Mouse (Mus musculus) kidney, adult 10 weeks (tissue): ENCODE data around the gene Gm21836. TPM values are rescaled to one million over a fixed set of nuclear protein-coding genes. Genes with fewer than 3 reads are reported as not detected.

Source experiments
- polyA plus RNA-seq: library from polyadenylated mRNA; stranded (reverse); fragments of 350-450 nt; fragmentation: Illumina TruSeq; extraction: RNeasy Lipid Tissue Mini Kit (QIAGEN cat#74804); gene quantifications from one replicate; pipeline ENCODE4 v1.2.3, GENCODE M21; 2014; ENCODE audit warnings: low read depth, low replicate concordance

Gene Gm21836
- not detected for polyA plus RNA-seq

DNA sequence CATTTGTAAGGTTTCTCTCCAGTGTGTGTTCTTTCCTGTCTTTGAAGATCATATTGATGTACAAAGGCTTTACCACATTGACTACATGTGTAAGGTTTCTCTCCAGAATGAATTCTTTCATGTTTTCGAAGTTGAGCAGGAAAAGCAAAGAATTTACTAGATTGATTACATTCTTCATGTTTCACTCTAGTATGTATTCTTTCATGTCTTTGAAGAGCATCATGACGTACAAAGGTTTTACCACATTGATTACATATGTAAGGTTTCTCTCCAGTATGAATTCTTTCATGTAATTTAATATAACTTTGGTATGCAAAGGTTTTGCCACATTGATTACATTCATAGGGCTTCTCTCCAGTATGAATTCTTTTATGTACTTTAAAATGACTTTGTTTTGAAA is at the start of gene Gm21836:
TSS of gene Gm21836 (minus strand) at position 101 of the 400 bp plus-strand sequence.

GRCm38 (mm10) chr9:124476096-124476902 is 17.3 kb downstream of the Gm21836 start, which contains the start of gene Ppp2r3d:
Gene Ppp2r3d (minus strand): TSS chr9:124476898.

Other genes starting within 250 kb of the Gm21836 start
- gene 2010315B03Rik, start 181.1 kb downstream of the Gm21836 start, polyA plus RNA-seq = 88.7 TPM
- gene Ppp2r3d, start 16.9 kb downstream of the Gm21836 start, polyA plus RNA-seq = 2.9 TPM